Mouse (Mus musculus) lung, postnatal 4 days (tissue): ENCODE results near the gene Rnf130.

Source experiments
- DNase-seq, 2 experiments: peaks; one replicate each; pipeline ENCODE4 v3.0.0; 2021

The Rnf130 gene

DNA sequence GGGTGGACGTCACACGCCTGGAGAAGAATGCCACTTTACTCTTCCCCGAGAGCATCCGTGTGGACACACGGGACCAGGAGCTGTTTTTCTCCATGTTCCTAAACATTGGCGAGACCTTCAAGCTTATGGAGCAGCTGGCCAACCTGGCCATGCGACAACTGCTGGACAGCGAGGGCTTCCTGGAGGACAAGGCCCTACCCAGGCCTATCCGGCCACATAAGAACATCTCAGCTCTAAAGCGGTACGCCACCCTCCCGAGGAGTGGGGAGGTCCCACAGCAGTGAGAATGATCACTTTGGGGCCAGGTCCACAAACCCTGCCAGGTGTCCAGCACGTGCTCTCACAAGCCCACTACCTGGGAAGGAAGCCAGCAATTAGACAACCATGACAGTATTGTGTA is 121.0 kb downstream of the Rnf130 start:
- no peak for DNase-seq

DNA sequence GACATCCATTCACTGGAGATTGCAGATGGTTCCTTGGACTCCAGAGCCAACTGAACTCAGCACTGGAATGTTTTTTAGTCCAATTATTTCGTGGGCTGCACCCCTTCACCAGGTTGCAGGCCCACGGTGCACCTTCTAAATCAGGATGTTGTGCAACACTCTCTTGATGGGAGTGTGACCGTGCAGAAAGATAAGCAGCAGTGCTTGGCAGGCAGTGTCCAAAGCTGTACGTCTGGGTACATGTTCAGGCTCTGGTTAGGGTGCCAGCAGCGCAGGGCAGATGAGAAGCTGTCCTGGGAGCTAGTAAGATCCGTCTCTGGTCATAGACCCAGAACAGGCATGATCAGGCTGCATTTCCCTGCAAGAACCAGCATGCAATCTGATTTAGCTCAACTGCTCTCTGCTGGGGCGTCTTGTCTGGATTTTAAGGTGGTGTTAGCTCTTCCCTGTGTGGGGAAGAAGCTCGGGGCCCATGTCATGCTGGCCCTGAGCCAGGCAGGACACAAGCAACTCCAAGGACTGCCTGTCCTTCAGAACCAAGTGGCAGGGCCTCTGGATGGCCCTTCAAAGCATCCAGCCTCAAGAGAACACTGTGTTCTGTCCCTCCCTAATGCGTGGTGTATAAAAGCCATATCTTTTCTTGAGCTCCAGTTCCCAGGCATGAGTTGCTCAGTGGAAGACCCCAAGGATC is 122.3 kb downstream of the Rnf130 start:
- no peak for DNase-seq

DNA sequence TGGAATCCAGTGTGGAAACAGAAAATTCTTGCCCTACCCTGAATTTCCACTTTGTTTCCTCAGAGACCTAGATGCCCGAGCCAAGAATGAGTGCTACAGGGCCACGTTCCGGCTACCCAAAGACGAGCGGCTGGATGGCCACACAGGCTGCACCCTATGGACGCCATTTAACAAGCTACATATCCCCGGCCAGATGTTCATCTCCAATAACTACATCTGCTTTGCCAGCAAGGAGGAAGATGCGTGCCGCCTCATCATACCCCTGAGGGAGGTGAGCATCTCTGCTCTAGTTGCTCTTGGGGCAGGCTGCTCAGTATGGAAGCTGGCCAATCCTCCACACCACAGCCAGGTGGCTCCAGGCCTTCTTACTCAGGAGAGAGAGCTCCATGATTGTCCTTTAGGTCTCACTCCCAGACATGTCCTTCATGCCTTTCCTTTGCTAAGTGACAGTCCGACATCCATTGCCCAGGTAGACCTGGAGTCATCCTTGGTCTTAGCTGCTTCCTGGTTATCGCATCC is 122.9 kb downstream of the Rnf130 start:
- no peak for DNase-seq

DNA sequence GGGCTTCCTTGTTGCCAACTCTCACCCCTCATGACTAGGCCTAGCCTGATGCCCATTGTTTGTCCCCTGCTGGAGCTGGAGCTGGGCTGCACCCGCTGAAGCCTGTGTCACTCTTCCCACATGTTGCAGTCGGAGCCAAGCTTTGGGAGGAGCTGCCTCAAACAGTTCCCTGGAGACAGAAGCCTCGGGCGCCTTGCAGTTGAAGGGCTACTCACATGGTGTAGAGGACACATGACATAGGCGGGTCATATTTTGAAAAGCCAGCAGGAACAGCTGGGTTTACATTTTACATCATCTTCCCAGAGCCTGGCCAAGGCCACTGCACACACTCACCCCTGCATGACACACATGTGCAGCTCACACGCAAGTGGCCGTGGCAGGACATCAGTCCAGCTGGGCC is 124.1 kb downstream of the Rnf130 start:
- peak; percentile 56 to 81 for DNase-seq

GRCm38 (mm10) chr11:50149603-50150150 is 124.5 kb downstream of the Rnf130 start:
- no peak for DNase-seq

DNA sequence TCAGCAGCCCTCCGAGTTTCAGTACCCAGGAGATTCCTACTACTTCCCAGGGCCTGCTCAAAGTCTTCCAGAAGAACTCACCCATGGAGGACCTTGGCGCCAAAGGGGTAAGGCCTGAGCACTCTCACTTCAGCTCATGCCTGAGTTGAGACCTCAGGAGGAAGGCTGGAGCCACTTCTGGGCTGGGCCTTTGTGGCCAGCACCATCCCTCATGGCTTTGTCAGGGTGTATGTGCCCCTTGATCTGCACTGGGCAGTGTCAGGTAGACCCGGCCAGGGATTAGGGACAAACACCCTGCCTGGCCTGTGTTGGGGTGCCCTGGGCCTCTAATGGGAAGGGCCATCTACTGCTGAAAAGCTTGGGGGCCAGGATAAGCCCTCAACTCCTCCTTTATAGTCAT is 126.2 kb downstream of the Rnf130 start:
- no peak for DNase-seq

GRCm38 (mm10) chr11:50154166-50154565 is 129.0 kb downstream of the Rnf130 start:
- DNase-seq = peak; percentile 51 to 80
